Mouse (Mus musculus): Measurements from ENCODE around the gene Nckap5l. TPM values are rescaled to one million over a fixed set of nuclear protein-coding genes. Genes with fewer than 3 reads are reported as not detected.

The Nckap5l gene
- total and polyA plus RNA-seq, 3 experiments: 0.75 to 6.6 (median 0.89) TPM

DNA sequence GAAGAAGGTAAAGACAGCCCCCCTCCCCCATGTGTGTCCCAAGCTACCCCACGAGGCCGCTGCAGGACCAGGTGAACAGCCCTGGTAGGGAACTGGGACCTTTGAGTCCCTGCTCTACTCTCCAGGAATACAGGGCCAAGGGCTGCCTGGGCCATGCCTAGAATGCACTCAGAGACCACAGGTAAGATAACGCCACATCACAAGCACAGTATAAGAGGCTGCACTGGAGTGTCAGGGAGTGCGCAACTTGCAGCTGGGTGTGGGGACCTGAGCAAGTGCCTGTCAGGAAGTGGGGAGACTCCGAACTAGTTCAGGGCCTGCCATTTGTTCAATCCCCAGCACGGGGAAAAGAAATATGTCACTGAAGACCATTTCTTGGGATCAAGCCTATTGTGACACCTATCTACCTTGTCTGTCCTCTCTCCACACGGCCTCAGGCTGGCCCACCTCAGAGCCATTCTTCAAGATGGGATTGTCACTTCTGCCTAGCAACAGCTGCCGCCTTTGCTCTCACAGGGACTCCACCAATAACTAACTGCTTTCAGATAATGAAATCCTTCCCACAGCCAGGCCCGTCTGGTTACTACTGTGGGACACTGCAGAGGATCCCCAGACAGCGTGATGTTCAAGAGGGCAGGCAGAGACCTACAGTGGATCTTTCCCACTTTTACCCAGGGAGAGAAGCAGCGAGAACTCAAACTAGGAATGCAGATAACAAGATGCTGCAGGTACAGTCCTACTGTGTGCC lies 4.2 kb downstream of the Nckap5l start:
- no peaks in the 10 kb centered on the region for H3K79me2 ChIP-seq (replicated peaks; ENCODE audit: control insufficient read depth, extremely low read depth, insufficient read depth, poor library complexity, severe bottlenecking)
- no peak overlapping the region for H3K4me3 ChIP-seq (replicated peaks in 1 of 3; ENCODE audit: low read depth in 2 of 3, low read length in 2 of 3, poor library complexity in 1 of 3)
- peaks cover 0 to 22% of the 10 kb centered on the region in 2 experiments for H3K36me3 ChIP-seq (replicated peaks in 1 of 2; ENCODE audit: control insufficient read depth in 1 of 2, insufficient read depth in 1 of 2, low read length in 1 of 2)
- no peak overlapping the region for H3K27ac ChIP-seq (ENCODE audit: insufficient read depth, low read depth)
- H3K4me1 ChIP-seq (ENCODE audit: control insufficient read depth in 1 of 2, insufficient read depth in 2 of 2): peaks cover 3 to 31% of the 10 kb centered on the region in 2 experiments; a peak in 3 of 4 replicates
- in situ Hi-C loops (cut with MboI; ENCODE audit: low pct_ligation_motif_present, low pct_unique_long_range_greater_than_20kb, low sequenced_read_pairs): no loop called here
- no peaks in the 10 kb centered on the region for H3K27me3 ChIP-seq (replicated peaks)
- H3K9me3 ChIP-seq (replicated peaks; ENCODE audit: low read length): no peaks in the 10 kb centered on the region
- H3K4me2 ChIP-seq (ENCODE audit: insufficient read depth, low read depth, poor library complexity, severe bottlenecking): no peak overlapping the region
- dilution Hi-C loops (cut with MboI; ENCODE audit: extremely low pct_ligation_motif_present, extremely low pct_unique_long_range_greater_than_20kb, low sequenced_read_pairs): no loop called here
- TF ChIP-seq GABPA (IDR thresholded peaks at IDR 0.05; ENCODE audit: insufficient replicate concordance, low read depth, low read length) (no peak), CTCF (conservative IDR thresholded peaks at IDR 0.05 in 1 of 2, IDR thresholded peaks at IDR 0.05 in 1 of 2; ENCODE audit: low read depth in 2 of 2, low read length in 2 of 2) (no peak), USF2 (conservative IDR thresholded peaks at IDR 0.05; ENCODE audit: low read depth, low read length) (no peak)
- no peak for DNase-seq (ENCODE audit: extremely low read depth)
- H3K9ac ChIP-seq (ENCODE audit: insufficient read depth, low read depth): no peak overlapping the region

DNA sequence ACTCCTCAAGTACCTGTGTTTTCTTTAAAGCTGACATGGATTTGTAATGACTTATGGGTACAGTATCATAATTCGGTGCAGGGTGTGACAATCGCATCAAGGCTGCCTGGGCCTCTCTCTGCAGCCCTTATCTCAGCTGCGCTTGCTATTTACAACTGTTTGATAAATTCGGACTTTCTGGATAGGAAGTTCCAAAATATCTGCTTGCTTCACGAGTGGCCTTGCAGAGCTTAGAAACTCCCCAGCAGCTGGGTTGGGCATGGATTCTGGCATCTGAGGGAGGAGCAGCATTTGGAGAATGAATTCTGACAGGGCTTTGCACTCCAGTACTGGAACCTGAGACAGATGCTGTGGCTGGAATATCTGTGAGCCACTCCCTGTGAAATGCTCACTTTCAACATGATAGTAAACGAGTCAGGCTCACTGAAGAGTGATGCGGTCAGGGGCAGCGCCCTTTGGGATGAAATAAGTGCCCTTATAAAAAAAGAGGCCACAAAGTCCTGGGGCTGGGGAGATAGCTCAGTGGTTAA lies 7.7 kb downstream of the Nckap5l start:
- Histone ChIP-seq H3K9me3 (replicated peaks; ENCODE audit: low read length) (no peaks in the 10 kb centered on the region), H3K79me2 (replicated peaks; ENCODE audit: control insufficient read depth, extremely low read depth, insufficient read depth, poor library complexity, severe bottlenecking) (no peaks in the 10 kb centered on the region), H3K4me2 (ENCODE audit: insufficient read depth, low read depth, poor library complexity, severe bottlenecking) (no peak overlapping the region), H3K27me3 (replicated peaks) (no peaks in the 10 kb centered on the region), H3K4me3 (replicated peaks in 1 of 3; ENCODE audit: low read depth in 2 of 3, low read length in 2 of 3, poor library complexity in 1 of 3) (no peak overlapping the region), H3K36me3 (replicated peaks in 1 of 2; ENCODE audit: control insufficient read depth in 1 of 2, insufficient read depth in 1 of 2, low read length in 1 of 2) (peaks cover 0 to 27% of the 10 kb centered on the region in 2 experiments), H3K9ac (ENCODE audit: insufficient read depth, low read depth) (no peak overlapping the region), H3K27ac (ENCODE audit: insufficient read depth, low read depth) (no peak overlapping the region), H3K4me1 (ENCODE audit: control insufficient read depth in 1 of 2, insufficient read depth in 2 of 2) (peaks cover 0 to 14% of the 10 kb centered on the region in 2 experiments; a peak in 2 of 4 replicates)
- dilution Hi-C loops (cut with MboI; ENCODE audit: extremely low pct_ligation_motif_present, extremely low pct_unique_long_range_greater_than_20kb, low sequenced_read_pairs) (no loop called here), in situ Hi-C loops (cut with MboI; ENCODE audit: low pct_ligation_motif_present, low pct_unique_long_range_greater_than_20kb, low sequenced_read_pairs) (no loop called here)
- TF ChIP-seq KAT2A (IDR thresholded peaks at IDR 0.05; ENCODE audit: insufficient replicate concordance, low read length) (no peak), HCFC1 (IDR thresholded peaks at IDR 0.05; ENCODE audit: low read depth, low read length) (no peak), ZC3H11A (IDR thresholded peaks at IDR 0.05; ENCODE audit: low read depth, low read length) (no peak), NELFE (IDR thresholded peaks at IDR 0.05; ENCODE audit: low read depth, low read length) (no peak), USF1 (IDR thresholded peaks at IDR 0.05; ENCODE audit: low read depth, low read length) (no peak), UBTF (IDR thresholded peaks at IDR 0.05; ENCODE audit: low read depth, low read length) (no peak), JUN (IDR thresholded peaks at IDR 0.05; ENCODE audit: insufficient read depth, low read depth, low read length) (no peak), GABPA (IDR thresholded peaks at IDR 0.05; ENCODE audit: insufficient replicate concordance, low read depth, low read length) (no peak), CHD1 (IDR thresholded peaks at IDR 0.05; ENCODE audit: low read depth, low read length) (no peak), ETS1 (conservative IDR thresholded peaks at IDR 0.05; ENCODE audit: low read depth, low read length) (no peak), RAD21 (IDR thresholded peaks at IDR 0.05; ENCODE audit: low read depth, low read length) (no peak), RCOR1 (conservative IDR thresholded peaks at IDR 0.05; ENCODE audit: low read depth, low read length) (no peak), TCF12 (IDR thresholded peaks at IDR 0.05; ENCODE audit: low read depth, low read length) (no peak), USF2 (conservative IDR thresholded peaks at IDR 0.05; ENCODE audit: low read depth, low read length) (no peak), IRF4 (IDR thresholded peaks at IDR 0.05; ENCODE audit: low read depth, low read length) (no peak), MXI1 (IDR thresholded peaks at IDR 0.05; ENCODE audit: low read depth, low read length) (no peak), ZMIZ1 (IDR thresholded peaks at IDR 0.05; ENCODE audit: low read depth, low read length) (no peak), TBP (conservative IDR thresholded peaks at IDR 0.05; ENCODE audit: low read depth, low read length) (no peak), EP300 (IDR thresholded peaks at IDR 0.05; ENCODE audit: low read length) (no peak), JUND (conservative IDR thresholded peaks at IDR 0.05; ENCODE audit: low read depth, low read length) (no peak)
- DNase-seq (ENCODE audit: extremely low read depth): no peak
